Comparison of ENCODE assay signal across 8 mouse cellular contexts in genomic region chr8:116944385-116944696, GRCm38 (mm10). TPM values are rescaled to one million over a fixed set of nuclear protein-coding genes. Genes with fewer than 3 reads are reported as not detected.
A peak's percentile ranks its signal among the peaks of the same experiment; 100 is the strongest.
DNase-seq lines count a peak whose midpoint lies in the region; ATAC-seq and TF ChIP-seq lines count a peak whose summit lies in the region.

No protein-coding gene starts in this region.

- no peak for ATAC-seq in kidney, embryonic 15.5 days (replicated peaks; ENCODE audit: low FRiP score)
- no peak for ATAC-seq in intestine, embryonic 14.5 days (replicated peaks; ENCODE audit: low FRiP score, low TSS enrichment, low read depth)
- no peak for ATAC-seq in midbrain, postnatal 0 days (ENCODE audit: low FRiP score)
- no peak for ATAC-seq in megakaryocyte progenitor cell, adult 5-6 weeks (replicated peaks; ENCODE audit: poor library complexity)

- peak overlapping the region; percentile 94 for H3K4me2 ChIP-seq in kidney, embryonic 15.5 days
- H3K4me2 ChIP-seq in intestine, embryonic 14.5 days (ENCODE audit: low read length), result peak overlapping the region; percentile 91
- H3K4me2 ChIP-seq in midbrain, postnatal 0 days (ENCODE audit: low read depth, low read length, poor library complexity, severe bottlenecking), result peak overlapping the region; percentile 51

- peak overlapping the region; percentile 88 for H3K9ac ChIP-seq in kidney, embryonic 15.5 days
- peak overlapping the region; percentile 84; the same call in 1 of the 2 replicates for H3K9ac ChIP-seq in intestine, embryonic 14.5 days (ENCODE audit: low read length)
- no peak overlapping the region; the same call in 1 of the 2 replicates for H3K9ac ChIP-seq in midbrain, postnatal 0 days (replicated peaks; ENCODE audit: low read length, poor library complexity, severe bottlenecking)

- H3K4me3 ChIP-seq in kidney, embryonic 15.5 days (replicated peaks), result peak overlapping the region; percentile 98
- peak overlapping the region; percentile 97 for H3K4me3 ChIP-seq in embryonic facial prominence, embryonic 10.5 days
- H3K4me3 ChIP-seq in intestine, embryonic 14.5 days (ENCODE audit: low read depth, low read length), result peak overlapping the region; percentile 96
- H3K4me3 ChIP-seq in midbrain, postnatal 0 days (ENCODE audit: low read depth, low read length), result peak overlapping the region; percentile 73

- no peak for DNase-seq in kidney, postnatal 14 days
- no peak for DNase-seq in embryonic facial prominence, embryonic 10.5 days (ENCODE audit: low spot score)
- no peak for DNase-seq in intestine, embryonic 14.5 days (ENCODE audit: low spot score)
- no peak for DNase-seq in midbrain, postnatal 0 days (ENCODE audit: low spot score)
- DNase-seq in adrenal gland, adult (ENCODE audit: inconsistent age in 2 of 2, low spot score in 1 of 2), result no peak
- DNase-seq in left cerebral cortex, adult 8-10 months (ENCODE audit: low spot score in 2 of 2), result no peak

- H3K4me1 ChIP-seq in kidney, embryonic 15.5 days, result peaks cover 31% of the 10 kb centered on the region
- peaks cover 26% of the 10 kb centered on the region for H3K4me1 ChIP-seq in embryonic facial prominence, embryonic 10.5 days
- peaks cover 8% of the 10 kb centered on the region for H3K4me1 ChIP-seq in intestine, embryonic 14.5 days (replicated peaks; ENCODE audit: control insufficient read depth, insufficient read depth, low read length)
- no peaks in the 10 kb centered on the region; the same call in 1 of the 2 replicates for H3K4me1 ChIP-seq in midbrain, postnatal 0 days (ENCODE audit: insufficient read depth, low read length)

- H3K27me3 ChIP-seq in kidney, embryonic 15.5 days, result no peaks in the 10 kb centered on the region
- H3K27me3 ChIP-seq in embryonic facial prominence, embryonic 10.5 days (replicated peaks; ENCODE audit: low read depth, poor library complexity, severe bottlenecking), result no peaks in the 10 kb centered on the region
- no peaks in the 10 kb centered on the region for H3K27me3 ChIP-seq in intestine, embryonic 14.5 days (replicated peaks; ENCODE audit: control insufficient read depth, insufficient read depth, low read length)
- no peaks in the 10 kb centered on the region for H3K27me3 ChIP-seq in midbrain, postnatal 0 days (ENCODE audit: insufficient read depth, low read length)

- no peak overlapping the region for H3K27ac ChIP-seq in kidney, embryonic 15.5 days
- H3K27ac ChIP-seq in embryonic facial prominence, embryonic 10.5 days (replicated peaks), result no peak overlapping the region
- no peak overlapping the region for H3K27ac ChIP-seq in intestine, embryonic 14.5 days (ENCODE audit: low read depth)
- H3K27ac ChIP-seq in midbrain, postnatal 0 days (ENCODE audit: low read depth, low read length), result peak overlapping the region; percentile 62; the same call in 1 of the 2 replicates

- peaks cover 12% of the 10 kb centered on the region for H3K36me3 ChIP-seq in kidney, embryonic 15.5 days
- H3K36me3 ChIP-seq in embryonic facial prominence, embryonic 10.5 days (replicated peaks), result peaks cover 39% of the 10 kb centered on the region
- H3K36me3 ChIP-seq in intestine, embryonic 14.5 days (ENCODE audit: control insufficient read depth, insufficient read depth, low read length), result no peaks in the 10 kb centered on the region
- H3K36me3 ChIP-seq in midbrain, postnatal 0 days (ENCODE audit: insufficient read depth, low read length), result no peaks in the 10 kb centered on the region

- TF ChIP-seq CTCF in midbrain, postnatal 0 days (IDR thresholded peaks at IDR 0.05), result no peak

- H3K9me3 ChIP-seq in kidney, embryonic 15.5 days (replicated peaks), result no peaks in the 10 kb centered on the region
- no peaks in the 10 kb centered on the region for H3K9me3 ChIP-seq in embryonic facial prominence, embryonic 10.5 days
- no peaks in the 10 kb centered on the region for H3K9me3 ChIP-seq in intestine, embryonic 14.5 days (ENCODE audit: control insufficient read depth, low read length)
- H3K9me3 ChIP-seq in midbrain, postnatal 0 days (ENCODE audit: low read length), result no peaks in the 10 kb centered on the region

- 9% methylated on average over 4 of the region's 4 CpGs for WGBS in kidney, embryonic 15.5 days
- 13% methylated on average over 4 of the region's 4 CpGs for WGBS in embryonic facial prominence, embryonic 10.5 days
- 14% methylated on average over 4 of the region's 4 CpGs for WGBS in intestine, embryonic 14.5 days
- 10% methylated on average over 4 of the region's 4 CpGs for WGBS in midbrain, postnatal 0 days

RNA-seq across cellular contexts. Expression of gene Atmin, which starts 1.1 kb away (rescaled TPM):
- 11.3 and 12.3 TPM in 2 replicates for polyA plus RNA-seq in kidney, embryonic 15.5 days (2015; fragmentation: Nextera tagmentation; extraction: Ambion mirVana)
- polyA plus RNA-seq in embryonic facial prominence, embryonic 10.5 days (2016; fragmentation: Nextera tagmentation; extraction: Ambion mirVana), result 12.4 and 13.0 TPM in 2 replicates
- 11.9 and 12.5 TPM in 2 replicates for polyA plus RNA-seq in intestine, embryonic 14.5 days (2014; fragmentation: Nextera tagmentation; extraction: Ambion mirVana)
- 45.3 and 47.1 TPM in 2 replicates for total RNA-seq in midbrain, postnatal 0 days (2014; rRNA removed)
- polyA plus RNA-seq in midbrain, postnatal 0 days (2015; fragmentation: Nextera tagmentation; extraction: Ambion mirVana), result 20.1 and 22.7 TPM in 2 replicates
- 10 to 100 TPM; 66.7 to 75.1 (median 71.3) TPM for total RNA-seq in left cerebral cortex, adult 8-10 months (2022)
- 11.4 and 14.3 TPM in 2 replicates for total RNA-seq in megakaryocyte progenitor cell, adult 5-6 weeks (2015)
- total RNA-seq in megakaryocyte progenitor cell, adult 5-6 weeks (2017), result 10.8 and 11.1 TPM in 2 replicates

RNA-seq across cellular contexts. Expression of gene Cenpn, which starts 22.8 kb away (rescaled TPM):
- 42.6 and 45.9 TPM in 2 replicates for polyA plus RNA-seq in kidney, embryonic 15.5 days (2015; fragmentation: Nextera tagmentation; extraction: Ambion mirVana)
- 61.7 and 62.1 TPM in 2 replicates for polyA plus RNA-seq in embryonic facial prominence, embryonic 10.5 days (2016; fragmentation: Nextera tagmentation; extraction: Ambion mirVana)
- polyA plus RNA-seq in intestine, embryonic 14.5 days (2014; fragmentation: Nextera tagmentation; extraction: Ambion mirVana), result 38.4 and 39.2 TPM in 2 replicates
- total RNA-seq in midbrain, postnatal 0 days (2014; rRNA removed), result 2.6 and 3.3 TPM in 2 replicates
- polyA plus RNA-seq in midbrain, postnatal 0 days (2015; fragmentation: Nextera tagmentation; extraction: Ambion mirVana), result 4.2 and 5.8 TPM in 2 replicates
- total RNA-seq in left cerebral cortex, adult 8-10 months (2022), result 1 to 10 TPM; 1.7 to 3.6 (median 2.7) TPM
- total RNA-seq in megakaryocyte progenitor cell, adult 5-6 weeks (2015), result 47.2 and 48.4 TPM in 2 replicates
- total RNA-seq in megakaryocyte progenitor cell, adult 5-6 weeks (2017), result 32.0 and 32.2 TPM in 2 replicates

RNA-seq across cellular contexts. Expression of gene Cmc2, which starts 23.1 kb away (rescaled TPM):
- 85.6 and 87.7 TPM in 2 replicates for polyA plus RNA-seq in kidney, embryonic 15.5 days (2015; fragmentation: Nextera tagmentation; extraction: Ambion mirVana)
- 72.6 and 77.7 TPM in 2 replicates for polyA plus RNA-seq in embryonic facial prominence, embryonic 10.5 days (2016; fragmentation: Nextera tagmentation; extraction: Ambion mirVana)
- 73.7 and 85.1 TPM in 2 replicates for polyA plus RNA-seq in intestine, embryonic 14.5 days (2014; fragmentation: Nextera tagmentation; extraction: Ambion mirVana)
- 8.8 and 16.8 TPM in 2 replicates for total RNA-seq in midbrain, postnatal 0 days (2014; rRNA removed)
- 24.8 and 24.9 TPM in 2 replicates for polyA plus RNA-seq in midbrain, postnatal 0 days (2015; fragmentation: Nextera tagmentation; extraction: Ambion mirVana)
- total RNA-seq in left cerebral cortex, adult 8-10 months (2022), result 10 to 100 TPM; 12.9 to 18.6 (median 16.0) TPM
- total RNA-seq in megakaryocyte progenitor cell, adult 5-6 weeks (2015), result 34.4 and 41.4 TPM in 2 replicates
- 70.7 and 79.0 TPM in 2 replicates for total RNA-seq in megakaryocyte progenitor cell, adult 5-6 weeks (2017)

RNA-seq across cellular contexts. Expression of gene 1700030J22Rik, which starts 34.4 kb away (rescaled TPM):
- polyA plus RNA-seq in kidney, embryonic 15.5 days (2015; fragmentation: Nextera tagmentation; extraction: Ambion mirVana), result 2.4 and 2.5 TPM in 2 replicates
- polyA plus RNA-seq in embryonic facial prominence, embryonic 10.5 days (2016; fragmentation: Nextera tagmentation; extraction: Ambion mirVana), result 2.0 and 2.4 TPM in 2 replicates
- 0.67 and 1.2 TPM in 2 replicates for polyA plus RNA-seq in intestine, embryonic 14.5 days (2014; fragmentation: Nextera tagmentation; extraction: Ambion mirVana)
- total RNA-seq in midbrain, postnatal 0 days (2014; rRNA removed), result 6.1 and 11.0 TPM in 2 replicates
- polyA plus RNA-seq in midbrain, postnatal 0 days (2015; fragmentation: Nextera tagmentation; extraction: Ambion mirVana), result 7.8 and 8.4 TPM in 2 replicates
- total RNA-seq in left cerebral cortex, adult 8-10 months (2022), result 10 to 100 TPM; 10.7 to 11.9 (median 11.3) TPM
- total RNA-seq in megakaryocyte progenitor cell, adult 5-6 weeks (2015), result not detected in 2 replicates
- 0.24 TPM in 1 of 2 replicates, not detected in the other for total RNA-seq in megakaryocyte progenitor cell, adult 5-6 weeks (2017)

RNA-seq across cellular contexts. Expression of gene Gcsh, which starts 49.0 kb away (rescaled TPM):
- 174 and 176 TPM in 2 replicates for polyA plus RNA-seq in kidney, embryonic 15.5 days (2015; fragmentation: Nextera tagmentation; extraction: Ambion mirVana)
- 183 and 189 TPM in 2 replicates for polyA plus RNA-seq in embryonic facial prominence, embryonic 10.5 days (2016; fragmentation: Nextera tagmentation; extraction: Ambion mirVana)
- polyA plus RNA-seq in intestine, embryonic 14.5 days (2014; fragmentation: Nextera tagmentation; extraction: Ambion mirVana), result 174 and 176 TPM in 2 replicates
- total RNA-seq in midbrain, postnatal 0 days (2014; rRNA removed), result 46.5 and 53.8 TPM in 2 replicates
- polyA plus RNA-seq in midbrain, postnatal 0 days (2015; fragmentation: Nextera tagmentation; extraction: Ambion mirVana), result 93.9 and 106 TPM in 2 replicates
- total RNA-seq in left cerebral cortex, adult 8-10 months (2022), result 10 to 100 TPM; 40.5 to 44.8 (median 42.6) TPM
- 52.1 and 59.5 TPM in 2 replicates for total RNA-seq in megakaryocyte progenitor cell, adult 5-6 weeks (2015)
- 64.6 and 71.7 TPM in 2 replicates for total RNA-seq in megakaryocyte progenitor cell, adult 5-6 weeks (2017)
